Mouse (Mus musculus) 3T3-L1 (cell line): Measurements from ENCODE around the gene Vsig10.

ENCODE experiments used
- DNase-seq: peaks from one replicate; pipeline ENCODE4 v3.0.0-alpha.2; 2015; ENCODE audit warnings: low read depth, low spot score

The Vsig10 gene

GRCm38 (mm10) chr5:117380199-117380598 lies 61.3 kb downstream of the Vsig10 start:
- DNase-seq = no peak

DNA sequence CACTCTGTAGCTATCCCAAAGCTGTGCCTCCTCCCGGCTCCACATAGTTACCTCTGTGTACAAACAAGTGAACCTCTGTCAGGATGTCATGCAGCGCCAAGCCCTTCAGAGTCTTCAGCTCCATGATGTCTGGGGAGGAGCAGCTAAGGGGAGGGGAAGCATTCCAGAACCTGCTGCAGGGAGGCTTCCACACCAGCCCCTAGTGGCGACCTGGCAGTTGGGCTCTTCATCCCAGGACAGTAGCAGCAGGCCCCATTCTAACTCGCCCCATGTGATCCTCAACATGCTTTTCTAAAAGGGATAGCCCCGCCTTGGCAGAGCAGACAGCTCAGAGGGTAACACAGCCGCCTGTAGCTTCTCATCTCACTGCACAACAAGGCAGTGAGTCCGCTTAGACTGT lies 62.9 kb downstream of the Vsig10 start:
- DNase-seq = no peak

DNA sequence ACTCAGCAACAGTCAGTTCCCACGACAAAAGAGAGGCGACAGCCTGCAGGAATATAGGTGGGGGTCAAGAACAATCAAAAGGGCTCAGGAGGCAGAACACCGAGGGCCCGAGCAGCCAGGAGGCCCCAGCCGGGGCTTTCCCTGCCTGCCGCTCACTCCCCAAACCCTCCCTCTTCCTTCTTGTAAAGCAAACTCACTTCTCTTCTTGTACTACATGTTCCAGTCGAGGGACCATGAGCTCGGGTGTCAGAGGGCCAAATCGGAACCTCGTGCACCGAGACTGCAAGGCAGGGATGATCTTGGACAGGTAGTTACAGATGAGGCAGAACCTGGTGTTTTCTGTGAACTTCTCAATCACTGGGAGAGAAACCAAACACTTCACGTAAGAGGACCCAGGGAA lies 64.3 kb downstream of the Vsig10 start:
- DNase-seq = no peak

DNA sequence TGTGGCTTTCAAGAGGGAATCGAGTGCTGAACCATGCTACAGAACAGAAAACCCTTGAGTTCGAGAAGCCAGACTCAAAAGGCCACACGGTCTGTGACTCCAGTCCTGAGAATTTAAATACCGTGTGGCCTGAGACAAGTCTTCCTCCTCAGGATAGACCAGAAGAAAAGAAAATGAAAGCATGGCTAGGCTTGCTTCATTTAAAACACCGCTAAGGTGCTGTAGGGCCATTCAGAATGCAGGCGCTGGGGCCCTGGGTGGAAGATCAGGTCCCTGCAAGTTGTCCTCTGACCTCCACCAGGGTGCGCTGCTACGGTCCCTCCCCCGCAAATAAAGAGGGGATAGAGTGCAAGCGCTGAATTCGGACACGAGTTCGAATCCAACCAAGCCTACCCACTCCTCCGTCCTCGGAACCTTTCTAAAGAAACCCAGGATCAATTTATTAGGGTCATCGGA lies 69.4 kb downstream of the Vsig10 start:
- peak; percentile 75 for DNase-seq

GRCm38 (mm10) chr5:117388877-117389276 lies 70.0 kb downstream of the Vsig10 start, which contains the start of gene Rfc5:
Rfc5 (minus strand) TSS chr5:117389047.
- peak; percentile 95 for DNase-seq

- DNase-seq = no peak
These were observed 72.0 kb downstream of the Vsig10 start for GRCm38 (mm10) chr5:117390895-117391294.

GRCm38 (mm10) chr5:117395834-117396233 lies 77.0 kb downstream of the Vsig10 start:
- no peak for DNase-seq

GRCm38 (mm10) chr5:117396596-117397014 lies 77.7 kb downstream of the Vsig10 start:
- no peak for DNase-seq

DNA sequence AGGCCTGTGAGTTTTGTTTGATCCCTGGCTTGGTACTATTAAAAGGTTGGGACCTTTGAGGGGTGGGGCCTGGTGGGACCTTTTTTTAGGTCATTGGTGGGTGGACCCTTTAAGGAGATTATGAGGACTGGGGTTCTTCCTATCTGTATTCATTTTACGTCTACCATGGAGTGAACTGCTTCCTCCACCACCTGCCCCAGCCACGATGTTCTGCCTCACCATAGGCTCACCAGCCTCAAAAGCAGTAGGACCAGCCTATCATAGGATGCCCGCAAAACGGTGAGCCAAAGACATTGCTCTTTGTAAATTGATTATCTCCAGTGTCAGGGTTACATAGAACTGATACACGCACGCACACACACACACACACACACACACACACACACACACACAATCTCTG lies 78.5 kb downstream of the Vsig10 start:
- no peak for DNase-seq

DNA sequence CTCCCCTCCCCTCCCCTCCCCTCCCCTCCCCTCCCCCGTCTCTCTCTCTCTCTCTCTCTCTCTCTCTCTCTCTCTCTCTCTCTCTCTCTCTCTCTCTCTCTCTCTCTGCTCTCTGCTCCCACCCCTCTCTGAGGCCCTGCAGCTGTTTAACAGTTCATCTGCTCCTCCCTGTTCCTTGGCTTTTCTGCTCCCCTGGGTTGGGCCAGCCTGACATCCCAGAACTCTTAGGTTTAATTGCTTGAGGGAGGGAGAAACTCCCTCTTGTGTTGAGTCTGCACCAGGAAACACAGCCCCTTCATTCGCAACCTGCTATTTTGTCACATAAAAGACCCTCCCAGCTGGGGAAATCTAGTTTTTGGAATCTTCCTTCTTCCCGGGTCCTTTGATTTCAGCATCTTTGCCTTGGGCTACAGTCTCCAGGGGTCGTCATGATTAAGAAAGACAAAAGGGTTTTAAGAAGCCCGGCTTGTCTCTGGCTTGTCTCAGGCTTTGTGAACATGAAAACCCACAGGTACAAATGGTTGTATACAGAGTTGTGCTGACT lies 79.2 kb downstream of the Vsig10 start:
- no peak for DNase-seq

DNA sequence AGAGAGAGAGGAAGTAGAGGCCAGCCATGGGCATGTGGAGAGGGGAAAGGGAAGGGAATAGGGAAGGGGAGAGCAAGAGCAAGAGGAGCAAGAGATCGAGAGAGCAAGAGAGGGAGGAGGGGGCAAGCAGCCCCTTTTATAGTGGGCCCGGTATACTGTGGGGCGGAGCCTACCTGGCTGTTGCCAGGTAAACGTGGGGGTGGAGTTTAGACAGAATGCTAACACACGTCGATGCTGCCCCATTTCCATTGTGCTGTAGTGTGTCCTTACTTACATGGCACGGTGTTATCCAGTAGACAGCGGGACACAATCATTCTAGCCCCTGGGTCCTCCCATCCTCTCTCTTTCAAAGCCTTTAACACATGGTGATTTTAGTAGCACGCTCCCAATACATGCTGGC lies 80.4 kb downstream of the Vsig10 start:
- DNase-seq = no peak

GRCm38 (mm10) chr5:117403609-117404008 lies 84.7 kb downstream of the Vsig10 start:
- DNase-seq = no peak
